Mouse (Mus musculus) heart, embryonic 13.5 days (tissue): Measurements from ENCODE around the gene Cldn14. TPM values are rescaled to one million over a fixed set of nuclear protein-coding genes. Genes with fewer than 3 reads are reported as not detected.
"Not testable (repeated sequence)": the region's sequence is repeated elsewhere in the genome, so short reads cannot be mapped to it uniquely, and the experiment has no call there.

Experiments
- ATAC-seq: fragments of 200-750 bp; cut with Nextera tagmentation; 2 replicates; pipeline ENCODE4 v1.8.0; 2017; ENCODE audit warnings: moderate TSS enrichment; ENCODE audit not compliant: insufficient number of reproducible peaks, low FRiP score, low TSS enrichment; ENCODE audit errors: extremely low read depth
- H3K27ac ChIP-seq: fragments of 300-500 bp; sonication (generic); replicated peaks from 2 replicates; pipeline ENCODE4 v1.5.1; 2015; ENCODE audit warnings: moderate library complexity, mild to moderate bottlenecking, inconsistent platforms
- H3K27me3 ChIP-seq: fragments of 300-500 bp; sonication (generic); replicated peaks from 2 replicates; pipeline ENCODE4 v1.6.1; 2015; ENCODE audit warnings: mild to moderate bottlenecking, inconsistent platforms
- H3K36me3 ChIP-seq: fragments of 300-500 bp; sonication (generic); 2 replicates; pipeline ENCODE4 v1.6.1; 2015; ENCODE audit warnings: mild to moderate bottlenecking, inconsistent platforms
- H3K4me1 ChIP-seq: fragments of 300-500 bp; sonication (generic); 2 replicates; pipeline ENCODE4 v1.6.1; 2015; ENCODE audit warnings: inconsistent platforms
- H3K4me2 ChIP-seq: fragments of 300-500 bp; sonication (generic); 2 replicates; pipeline ENCODE4 v1.6.1; 2015; ENCODE audit warnings: inconsistent platforms, mild to moderate bottlenecking, moderate library complexity
- H3K4me3 ChIP-seq: fragments of 300-500 bp; sonication (generic); 2 replicates; pipeline ENCODE4 v1.5.1; 2015; ENCODE audit warnings: moderate library complexity, mild to moderate bottlenecking, inconsistent platforms
- H3K9ac ChIP-seq: fragments of 300-500 bp; sonication (generic); 2 replicates; pipeline ENCODE4 v1.6.1; 2015; ENCODE audit warnings: inconsistent platforms, mild to moderate bottlenecking, moderate library complexity
- H3K9me3 ChIP-seq: fragments of 300-500 bp; sonication (generic); 2 replicates; pipeline ENCODE4 v1.6.1; 2016; ENCODE audit warnings: inconsistent platforms
- WGBS: fragments of 180-500 bp; shearing (Covaris S2); methylation state at CpG from one replicate; pipeline ENCODE4 v1.1.7; 2015; ENCODE audit warnings: mixed read lengths; 5-methylcytosine and 5-hydroxymethylcytosine counted together
- polyA plus RNA-seq: library from polyadenylated mRNA; unstranded; fragments of >200 nt; fragmentation: Nextera tagmentation; extraction: Ambion mirVana; gene quantifications from 2 replicates; pipeline ENCODE4 v1.2.1, GENCODE M21; 2015

Gene Cldn14
- polyA plus RNA-seq, 1 experiment from 2014 or later, result not detected

DNA sequence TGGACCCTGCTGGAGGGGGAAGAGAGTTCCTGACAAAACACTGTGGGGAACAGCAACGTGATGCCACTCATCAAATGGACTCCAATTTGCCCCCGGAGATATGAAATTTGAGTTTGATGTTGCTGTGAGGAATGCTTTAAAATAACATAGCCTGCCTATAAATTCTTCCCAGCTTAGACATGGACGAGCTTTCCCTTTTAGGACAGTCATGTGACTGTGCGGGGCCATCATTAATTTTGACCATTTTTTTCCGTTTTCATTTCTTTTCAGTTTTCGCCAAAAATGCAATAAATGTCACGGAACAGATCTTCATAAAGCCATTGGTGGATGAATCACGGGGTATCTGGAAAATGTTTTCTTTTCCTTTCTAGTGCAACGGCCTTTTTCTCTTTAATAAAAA lies 25.5 kb upstream of the Cldn14 start:
- Histone ChIP-seq H3K9ac (no peak overlapping the region), H3K36me3 (no peaks in the 10 kb centered on the region), H3K27me3 (peaks cover 17% of the 10 kb centered on the region; the same call in 1 of the 2 replicates), H3K4me3 (no peak overlapping the region), H3K4me2 (no peak overlapping the region), H3K27ac (no peak overlapping the region), H3K9me3 (no peaks in the 10 kb centered on the region), H3K4me1 (no peaks in the 10 kb centered on the region)
- no peak for ATAC-seq
- WGBS, result 70% methylated on average over 9 of the region's 9 CpGs

DNA sequence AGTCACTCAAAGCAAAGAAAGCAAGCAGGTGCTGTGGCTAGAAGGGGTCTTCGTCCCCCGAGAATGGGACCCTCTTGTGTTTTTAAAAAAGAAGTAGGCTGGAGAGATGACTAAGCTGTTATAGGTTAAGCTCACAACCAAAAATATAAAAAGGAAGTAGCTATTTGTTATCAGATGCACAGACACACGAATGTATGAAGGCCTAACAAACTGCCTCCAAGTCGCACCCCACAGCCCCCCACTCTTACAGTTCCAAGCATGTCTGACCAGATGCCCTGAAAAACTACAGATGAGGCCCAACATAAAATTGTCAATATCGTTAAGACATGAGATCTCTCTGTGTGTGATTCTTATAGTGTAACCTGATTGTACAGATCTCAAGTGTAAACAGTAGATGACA lies 23.6 kb upstream of the Cldn14 start:
- Histone ChIP-seq H3K9me3 (no peaks in the 10 kb centered on the region), H3K9ac (no peak overlapping the region), H3K4me1 (no peaks in the 10 kb centered on the region), H3K4me3 (no peak overlapping the region), H3K36me3 (no peaks in the 10 kb centered on the region), H3K27me3 (peaks cover 10% of the 10 kb centered on the region; the same call in 1 of the 2 replicates), H3K4me2 (no peak overlapping the region), H3K27ac (no peak overlapping the region)
- WGBS, result 72% methylated on average over 5 of the region's 5 CpGs
- ATAC-seq, result no peak

DNA sequence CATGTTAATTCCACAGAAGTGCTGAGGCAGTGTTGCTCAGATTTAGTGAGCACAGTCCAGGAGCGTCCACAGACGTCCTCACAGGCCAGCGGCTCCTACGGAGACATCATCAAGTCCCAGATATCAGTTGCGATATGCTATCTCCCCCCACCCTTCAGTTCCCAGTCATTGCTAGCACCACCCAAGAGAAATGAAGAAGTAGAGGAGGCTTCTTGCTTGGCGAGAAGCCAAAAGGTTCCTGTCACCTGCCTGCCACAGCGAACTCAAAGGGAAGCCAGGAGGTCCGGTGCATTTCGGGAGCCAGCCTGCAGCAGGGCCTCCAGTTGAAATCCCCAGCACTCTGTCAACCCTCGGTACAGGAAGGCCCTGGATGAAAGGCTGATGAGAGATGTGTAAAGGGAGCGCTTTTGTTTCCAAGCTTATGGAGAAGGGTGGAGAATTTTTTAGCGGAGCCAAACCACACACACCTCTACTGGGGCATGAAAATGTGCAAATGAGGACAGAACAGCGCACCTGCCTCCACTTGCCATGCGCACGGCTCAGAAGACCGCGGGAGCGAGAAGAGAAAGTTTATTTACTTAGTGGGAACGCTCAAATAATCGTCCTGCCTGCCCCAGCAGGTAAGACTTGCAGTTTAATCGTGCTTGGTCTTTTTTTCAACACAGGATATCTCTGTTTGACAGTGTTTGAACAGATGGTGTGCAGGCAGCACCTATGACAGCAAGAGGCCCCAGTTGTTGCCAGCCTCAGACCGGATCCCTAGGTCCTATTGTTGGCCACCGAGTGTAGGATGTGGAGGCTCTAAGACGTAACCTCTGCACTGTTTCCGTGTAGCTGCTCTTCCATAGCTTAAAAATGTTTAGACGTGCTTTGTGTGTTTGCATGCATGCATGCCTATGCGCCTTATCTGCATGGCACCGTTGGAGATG lies 15.0 kb upstream of the Cldn14 start:
- Histone ChIP-seq H3K9me3 (peaks cover 8% of the 10 kb centered on the region), H3K4me1 (no peaks in the 10 kb centered on the region), H3K4me3 (no peak overlapping the region), H3K4me2 (no peak overlapping the region), H3K9ac (no peak overlapping the region), H3K36me3 (no peaks in the 10 kb centered on the region), H3K27me3 (no peaks in the 10 kb centered on the region), H3K27ac (no peak overlapping the region)
- 61% methylated on average over 28 of the region's 28 CpGs for WGBS
- no peak for ATAC-seq

DNA sequence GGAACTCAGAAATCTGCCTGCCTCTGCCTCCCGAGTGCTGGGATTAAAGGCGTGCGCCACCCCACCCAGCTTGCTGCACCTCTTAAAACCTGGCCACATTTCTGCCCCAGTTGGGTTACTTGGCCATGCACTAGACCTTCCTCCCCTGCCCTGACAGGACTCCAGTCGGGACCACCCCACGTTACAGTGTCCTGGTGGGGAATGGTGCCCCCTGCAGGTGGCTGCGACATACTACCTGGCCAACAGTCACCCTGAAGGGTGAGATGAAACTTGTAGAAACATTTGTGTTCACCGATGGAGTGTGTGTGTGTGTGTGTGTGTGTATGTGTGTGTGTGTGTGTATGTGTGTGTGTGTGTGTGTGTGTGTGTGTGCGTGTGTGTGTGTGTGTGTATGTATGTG lies 11.1 kb upstream of the Cldn14 start:
- H3K4me1 ChIP-seq, H3K4me2 ChIP-seq, H3K36me3 ChIP-seq, ATAC-seq, H3K27ac ChIP-seq, H3K27me3 ChIP-seq, H3K9ac ChIP-seq, H3K9me3 ChIP-seq, H3K4me3 ChIP-seq: not testable (repeated sequence)
- 63% methylated on average over 8 of the region's 8 CpGs for WGBS

DNA sequence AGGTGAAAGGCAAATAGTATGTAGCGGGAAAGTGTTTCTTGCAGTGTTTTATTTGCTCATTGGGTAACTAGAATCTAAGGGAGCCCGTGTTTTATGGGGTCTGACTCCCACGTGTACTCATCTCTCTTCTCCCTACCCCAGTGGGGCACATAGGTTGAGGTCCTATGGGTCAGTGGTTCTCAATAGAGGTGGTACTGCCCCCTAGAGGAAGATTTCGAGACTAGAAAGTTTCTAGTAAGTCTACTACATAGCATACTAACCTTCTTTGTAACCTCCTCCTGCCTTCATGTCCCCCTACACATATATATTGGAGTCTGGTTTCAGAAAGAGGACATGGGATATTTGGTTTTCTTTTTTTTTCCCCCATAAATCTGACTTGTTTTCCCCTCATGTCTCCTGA lies 9.3 kb upstream of the Cldn14 start:
- 66% methylated on average over 4 of the region's 4 CpGs for WGBS
- ATAC-seq, result no peak

DNA sequence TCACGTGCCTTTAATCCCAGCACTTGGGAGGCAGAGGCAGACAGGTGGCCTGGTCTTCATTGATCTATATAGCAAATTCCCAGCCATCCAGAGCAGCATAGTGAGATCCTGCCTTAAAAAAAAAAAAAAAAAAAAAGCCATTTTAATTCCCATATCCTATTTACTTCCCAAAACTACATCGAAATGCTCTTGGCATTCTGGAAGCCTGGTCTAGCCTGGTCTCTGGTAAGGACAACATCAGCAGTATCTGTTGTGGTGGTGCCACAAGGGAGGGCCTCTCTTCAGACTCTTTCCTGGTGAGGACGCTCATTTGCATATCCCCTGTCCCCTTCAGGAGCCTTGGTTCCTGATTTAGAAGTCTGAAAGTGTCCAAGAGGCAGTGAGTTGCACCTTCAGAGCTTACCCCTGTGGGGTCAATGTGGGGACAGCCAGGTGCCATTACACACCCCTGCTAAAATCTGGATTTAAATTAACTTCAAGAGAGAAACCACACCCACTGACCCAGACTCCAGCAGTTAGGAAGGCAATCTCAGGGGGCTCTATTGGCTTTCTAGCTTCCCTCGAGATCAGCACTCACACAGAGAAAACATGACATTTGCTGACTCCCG lies 6.0 kb upstream of the Cldn14 start:
- Histone ChIP-seq H3K9me3 (no peaks in the 10 kb centered on the region), H3K27ac (no peak overlapping the region), H3K4me1 (no peaks in the 10 kb centered on the region), H3K4me2 (no peak overlapping the region), H3K9ac (no peak overlapping the region), H3K36me3 (no peaks in the 10 kb centered on the region), H3K4me3 (no peak overlapping the region), H3K27me3 (peaks cover 4% of the 10 kb centered on the region; the same call in 1 of the 2 replicates)
- no peak for ATAC-seq
- 73% methylated on average over 5 of the region's 5 CpGs for WGBS

More for the DNA sequence above, 9.3 kb upstream of the Cldn14 start:
- Histone ChIP-seq H3K36me3 (no peaks in the 10 kb centered on the region), H3K4me1 (no peaks in the 10 kb centered on the region), H3K27me3 (no peaks in the 10 kb centered on the region), H3K9me3 (no peaks in the 10 kb centered on the region), H3K9ac (no peak overlapping the region), H3K27ac (no peak overlapping the region), H3K4me3 (no peak overlapping the region), H3K4me2 (no peak overlapping the region)

DNA sequence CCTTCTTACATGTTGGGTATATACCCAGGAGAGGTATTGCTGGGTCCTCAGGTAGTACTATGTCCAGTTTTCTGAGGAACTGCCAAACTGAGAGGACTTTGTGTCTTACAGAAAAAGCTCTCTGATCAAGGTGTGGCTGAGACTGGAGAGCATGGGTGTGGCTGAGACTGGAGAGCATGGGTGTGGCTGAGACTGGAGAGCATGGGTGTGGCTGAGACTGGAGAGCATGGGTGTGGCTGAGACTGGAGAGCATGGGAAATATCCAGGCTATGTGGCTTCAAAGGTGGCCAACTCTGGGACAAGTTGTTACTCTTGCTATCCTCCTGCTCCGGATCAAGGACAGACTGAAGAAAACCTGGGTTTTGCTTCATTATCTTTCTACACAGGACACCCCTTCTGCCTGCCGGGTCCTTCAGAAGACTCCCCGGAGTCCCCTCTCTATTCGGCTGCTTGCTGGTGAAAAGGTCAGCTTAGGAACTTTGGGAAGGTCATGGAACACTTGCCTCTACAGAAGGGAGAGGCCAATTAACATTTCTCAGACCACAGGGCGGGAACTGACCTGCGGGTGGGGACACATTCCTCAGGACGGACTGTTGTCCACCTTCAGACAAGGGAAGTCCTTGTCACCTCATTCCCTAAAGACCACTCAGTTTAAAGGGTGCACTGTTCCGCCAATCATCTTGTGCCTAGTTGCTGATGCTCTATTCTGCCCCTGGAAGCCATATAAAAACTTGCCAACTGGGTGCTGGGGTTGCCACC lies 4.9 kb upstream of the Cldn14 start:
- not testable (repeated sequence) for H3K27me3 ChIP-seq, H3K9ac ChIP-seq, H3K36me3 ChIP-seq, H3K4me2 ChIP-seq, ATAC-seq, H3K4me1 ChIP-seq, H3K4me3 ChIP-seq, H3K27ac ChIP-seq, H3K9me3 ChIP-seq
- WGBS, result 62% methylated on average over 8 of the region's 8 CpGs

DNA sequence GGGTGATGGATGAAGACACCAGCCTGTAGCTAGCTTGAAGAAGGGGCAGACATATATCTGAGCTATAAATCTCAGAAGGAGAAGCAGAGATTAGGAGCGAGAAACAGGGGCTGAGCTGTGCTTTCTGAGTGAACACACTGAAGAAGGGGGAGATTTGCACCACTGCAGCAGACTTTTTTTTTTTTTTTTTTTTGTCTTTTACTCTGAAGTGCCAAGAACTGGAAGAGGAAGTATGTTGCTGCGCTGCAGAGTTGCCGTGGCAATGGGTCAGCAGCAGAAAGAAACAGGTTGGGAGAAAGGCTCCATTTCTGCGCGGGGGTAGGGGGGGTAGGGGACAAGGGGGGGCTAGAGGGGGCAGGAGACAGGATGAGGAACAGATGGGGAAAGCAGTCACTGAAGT lies 2.6 kb upstream of the Cldn14 start:
- H3K36me3 ChIP-seq, result no peaks in the 10 kb centered on the region
- no peak overlapping the region for H3K27ac ChIP-seq
- no peak for ATAC-seq
- H3K4me2 ChIP-seq, result no peak overlapping the region
- H3K4me1 ChIP-seq, result no peaks in the 10 kb centered on the region
- no peak overlapping the region for H3K9ac ChIP-seq
- H3K27me3 ChIP-seq, result peaks cover 11% of the 10 kb centered on the region; the same call in 1 of the 2 replicates
- H3K9me3 ChIP-seq, result no peaks in the 10 kb centered on the region
- H3K4me3 ChIP-seq, result no peak overlapping the region
- 18% methylated on average over 5 of the region's 5 CpGs for WGBS

DNA sequence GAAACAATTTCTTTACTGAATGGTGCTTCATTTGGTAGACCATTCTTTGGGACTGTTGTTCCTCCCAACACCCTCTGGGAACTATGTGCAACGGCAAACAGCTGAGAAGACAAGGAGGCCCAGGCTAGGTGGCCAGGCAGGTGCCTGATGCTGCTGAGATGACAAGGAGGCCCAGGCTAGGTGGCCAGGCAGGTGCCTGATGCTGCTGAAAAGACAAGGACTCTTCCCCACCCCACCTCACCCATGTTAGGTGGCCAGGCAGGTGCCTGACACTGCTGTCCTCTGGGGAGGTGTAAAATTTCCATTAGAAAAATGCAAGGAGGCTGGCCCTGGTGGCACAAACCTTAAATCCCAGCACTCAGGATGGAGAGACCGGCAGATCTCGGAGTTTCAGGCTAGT lies 2.0 kb upstream of the Cldn14 start:
- Histone ChIP-seq H3K4me3 (no peak overlapping the region), H3K27ac (no peak overlapping the region), H3K9me3 (no peaks in the 10 kb centered on the region), H3K9ac (no peak overlapping the region), H3K4me2 (no peak overlapping the region), H3K4me1 (no peaks in the 10 kb centered on the region), H3K36me3 (no peaks in the 10 kb centered on the region), H3K27me3 (peaks cover 11% of the 10 kb centered on the region; the same call in 1 of the 2 replicates)
- 77% methylated on average over 3 of the region's 3 CpGs for WGBS
- no peak for ATAC-seq

DNA sequence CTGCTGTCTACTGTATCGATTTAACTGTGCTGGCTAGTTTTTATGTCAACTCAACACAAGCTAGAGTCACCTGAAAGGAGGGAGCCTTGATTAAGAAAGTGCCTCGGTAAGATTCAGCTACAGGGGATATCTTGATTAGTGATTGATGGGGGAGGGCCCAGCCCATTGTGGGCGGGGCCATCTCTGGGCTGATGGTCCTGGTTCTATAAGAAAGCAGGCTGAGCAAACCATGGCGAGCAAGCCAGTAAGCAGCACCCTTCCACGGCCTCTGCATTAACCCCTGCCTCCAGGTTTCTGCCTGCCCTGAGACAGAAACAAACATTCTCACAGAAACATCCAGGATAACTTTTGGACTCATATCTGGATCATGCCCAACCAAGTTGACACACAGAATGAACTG lies 1.5 kb upstream of the Cldn14 start:
- WGBS, result 73% methylated on average over 5 of the region's 5 CpGs
- H3K36me3 ChIP-seq, result no peaks in the 10 kb centered on the region
- peaks cover 11% of the 10 kb centered on the region; the same call in 1 of the 2 replicates for H3K27me3 ChIP-seq
- H3K27ac ChIP-seq, result no peak overlapping the region
- H3K9me3 ChIP-seq, result no peaks in the 10 kb centered on the region
- no peak overlapping the region for H3K4me2 ChIP-seq
- H3K9ac ChIP-seq, result no peak overlapping the region
- no peaks in the 10 kb centered on the region for H3K4me1 ChIP-seq
- ATAC-seq, result no peak
- no peak overlapping the region for H3K4me3 ChIP-seq

DNA sequence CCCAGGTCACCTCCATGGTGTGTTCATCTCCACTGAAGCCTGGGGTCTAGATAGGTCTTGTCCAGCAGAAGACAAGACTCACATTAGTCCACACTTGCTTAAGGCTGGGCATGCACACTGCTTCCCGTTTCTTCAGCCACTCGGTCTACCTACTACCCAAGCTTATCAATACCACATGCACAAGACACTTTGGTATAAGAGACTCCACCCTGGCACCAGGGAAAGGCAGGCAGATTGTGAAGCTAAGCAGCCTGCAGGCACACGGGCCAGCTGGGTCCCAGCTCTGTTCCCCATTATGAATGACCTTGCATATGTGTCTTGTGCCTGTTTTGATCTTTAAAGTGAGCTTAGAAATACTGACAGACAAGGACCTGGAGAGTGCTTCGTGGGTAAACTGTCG lies 719 bp upstream of the Cldn14 start:
- 60% methylated on average over 5 of the region's 5 CpGs for WGBS
- peaks cover 11% of the 10 kb centered on the region; the same call in 1 of the 2 replicates for H3K27me3 ChIP-seq

More for the DNA sequence above, 719 bp upstream of the Cldn14 start:
- Histone ChIP-seq H3K4me2 (no peak overlapping the region), H3K36me3 (no peaks in the 10 kb centered on the region), H3K9me3 (no peaks in the 10 kb centered on the region), H3K4me1 (no peaks in the 10 kb centered on the region), H3K4me3 (no peak overlapping the region), H3K9ac (no peak overlapping the region), H3K27ac (no peak overlapping the region)
- ATAC-seq, result no peak
